Mouse (Mus musculus) midbrain, embryonic 12.5 days (tissue): Measurements from ENCODE around the gene Map1lc3b. TPM values are rescaled to one million over a fixed set of nuclear protein-coding genes. Genes with fewer than 3 reads are reported as not detected.

Experiments used
- ATAC-seq: fragments of 200-750 bp; cut with Nextera tagmentation; 2 replicates; pipeline ENCODE4 v1.8.0; 2017; ENCODE audit warnings: low read depth, moderate TSS enrichment, moderate library complexity; ENCODE audit not compliant: low FRiP score
- H3K27ac ChIP-seq: fragments of 300-500 bp; sonication (generic); replicated peaks from 2 replicates; pipeline ENCODE4 v1.5.1; 2016; ENCODE audit warnings: mild to moderate bottlenecking
- H3K27me3 ChIP-seq: fragments of 300-500 bp; sonication (generic); 2 replicates; pipeline ENCODE4 v1.6.1; 2016; ENCODE audit warnings: mild to moderate bottlenecking
- H3K36me3 ChIP-seq: fragments of 300-500 bp; sonication (generic); 2 replicates; pipeline ENCODE4 v1.6.1; 2016
- H3K4me1 ChIP-seq: fragments of 300-500 bp; sonication (generic); 2 replicates; pipeline ENCODE4 v1.6.1; 2016
- H3K4me2 ChIP-seq: fragments of 300-500 bp; sonication (generic); replicated peaks from 2 replicates; pipeline ENCODE4 v1.6.1; 2016; ENCODE audit warnings: mild to moderate bottlenecking, moderate library complexity
- H3K4me3 ChIP-seq: fragments of 300-500 bp; sonication (generic); 2 replicates; pipeline ENCODE4 v1.5.1; 2016; ENCODE audit warnings: mild to moderate bottlenecking
- H3K9ac ChIP-seq: fragments of 300-500 bp; sonication (generic); replicated peaks from 2 replicates; pipeline ENCODE4 v1.6.1; 2016; ENCODE audit warnings: mild to moderate bottlenecking, moderate library complexity
- H3K9me3 ChIP-seq: fragments of 300-500 bp; sonication (generic); 2 replicates; pipeline ENCODE4 v1.6.1; 2016; ENCODE audit warnings: mild to moderate bottlenecking
- WGBS: fragments of 180-500 bp; shearing (Covaris S2); methylation state at CpG from one replicate; pipeline ENCODE4 v1.1.7; 2016; 5-methylcytosine and 5-hydroxymethylcytosine counted together
- polyA plus RNA-seq: library from polyadenylated mRNA; unstranded; fragments of >200 nt; fragmentation: Nextera tagmentation; extraction: Ambion mirVana; gene quantifications from 2 replicates; pipeline ENCODE4 v1.2.1, GENCODE M21; 2016

The Map1lc3b gene
- polyA plus RNA-seq, 1 experiment from 2014 or later = 292 TPM

- H3K27ac ChIP-seq = no peak overlapping the region
- no peaks in the 10 kb centered on the region for H3K9me3 ChIP-seq
- no peak overlapping the region for H3K9ac ChIP-seq
- H3K4me2 ChIP-seq = no peak overlapping the region
- no peak for ATAC-seq
- WGBS = 90% methylated on average over 16 of the region's 16 CpGs
- H3K4me1 ChIP-seq = no peaks in the 10 kb centered on the region; the same call in 1 of the 2 replicates
- peaks cover 52% of the 10 kb centered on the region for H3K36me3 ChIP-seq
- H3K27me3 ChIP-seq = no peaks in the 10 kb centered on the region
- no peak overlapping the region for H3K4me3 ChIP-seq
These were observed 31.6 kb upstream of the Map1lc3b start for GRCm38 (mm10) chr8:121558538-121558937.

DNA sequence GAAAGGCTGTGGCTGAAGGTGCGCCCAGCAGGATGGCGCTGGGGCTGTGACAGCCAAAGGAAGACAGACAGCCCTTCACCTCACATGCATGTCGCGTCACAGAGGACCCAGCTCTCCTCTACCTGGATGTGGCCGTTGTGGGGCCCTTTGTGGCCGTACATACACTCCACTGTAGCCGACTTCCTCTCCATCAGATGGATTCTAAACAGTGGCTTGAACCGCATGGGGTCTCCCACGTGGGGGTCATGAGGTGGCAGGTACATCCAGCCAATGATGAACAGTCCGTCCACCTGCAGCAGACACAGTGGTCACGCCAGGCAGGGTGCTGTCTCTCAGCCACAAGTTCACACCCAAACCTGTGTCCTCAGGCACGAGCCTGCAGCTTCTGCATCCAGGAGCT, 30.4 kb upstream of the Map1lc3b start:
- H3K36me3 ChIP-seq = peaks cover 39% of the 10 kb centered on the region
- H3K9ac ChIP-seq = no peak overlapping the region
- H3K27me3 ChIP-seq = no peaks in the 10 kb centered on the region
- H3K27ac ChIP-seq = no peak overlapping the region
- H3K4me3 ChIP-seq = no peak overlapping the region
- no peak overlapping the region for H3K4me2 ChIP-seq
- H3K4me1 ChIP-seq = no peaks in the 10 kb centered on the region; the same call in 1 of the 2 replicates
- no peaks in the 10 kb centered on the region for H3K9me3 ChIP-seq
- no peak for ATAC-seq
- 97% methylated on average over 11 of the region's 12 CpGs for WGBS

GRCm38 (mm10) chr8:121560432-121561100, 29.6 kb upstream of the Map1lc3b start:
- H3K4me2 ChIP-seq = no peak overlapping the region
- 95% methylated on average over 7 of the region's 7 CpGs for WGBS

DNA sequence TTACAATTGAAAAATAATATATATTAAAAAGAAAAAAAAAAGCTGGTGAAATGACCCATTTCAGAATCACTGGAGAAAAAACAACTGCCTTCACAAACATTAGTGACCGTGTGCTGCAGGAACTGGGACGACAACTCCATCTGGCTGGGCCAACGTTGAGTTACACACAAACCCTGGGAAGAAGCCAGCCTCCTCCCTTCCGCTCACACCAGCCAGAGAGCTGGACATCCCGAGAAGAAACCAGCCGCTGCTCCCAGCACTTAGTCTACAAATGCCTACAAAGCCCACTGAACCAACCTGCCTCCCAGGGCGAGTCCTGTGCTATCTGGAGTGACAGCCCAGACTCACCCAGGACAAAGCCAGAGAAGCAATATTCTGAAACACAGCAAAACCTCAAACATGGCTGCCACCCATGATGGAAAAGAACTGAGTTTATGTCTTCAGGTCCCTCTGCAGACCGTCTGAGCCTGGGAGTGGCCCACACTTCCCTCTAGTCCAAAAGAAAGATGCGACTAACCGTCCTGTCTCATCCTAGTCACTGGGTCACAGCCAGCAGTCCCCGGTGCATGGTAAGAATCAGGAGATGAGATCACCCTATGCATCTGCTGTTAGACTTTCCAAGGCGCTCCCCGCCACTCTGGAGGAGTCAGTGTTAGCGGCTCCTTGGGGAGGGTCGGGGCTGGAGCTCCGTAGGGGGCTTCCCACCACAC, 28.4 kb upstream of the Map1lc3b start:
- no peak for ATAC-seq
- Histone ChIP-seq H3K9ac (no peak overlapping the region), H3K4me2 (no peak overlapping the region), H3K27ac (no peak overlapping the region), H3K9me3 (no peaks in the 10 kb centered on the region), H3K4me1 (no peaks in the 10 kb centered on the region; the same call in 1 of the 2 replicates), H3K27me3 (no peaks in the 10 kb centered on the region), H3K4me3 (no peak overlapping the region), H3K36me3 (peaks cover 24% of the 10 kb centered on the region)
- WGBS = 89% methylated on average over 16 of the region's 16 CpGs

More at GRCm38 (mm10) chr8:121560432-121561100, 29.6 kb upstream of the Map1lc3b start:
- Histone ChIP-seq H3K27ac (no peak overlapping the region), H3K27me3 (no peaks in the 10 kb centered on the region), H3K4me3 (no peak overlapping the region), H3K4me1 (no peaks in the 10 kb centered on the region; the same call in 1 of the 2 replicates), H3K9ac (no peak overlapping the region), H3K36me3 (peaks cover 32% of the 10 kb centered on the region), H3K9me3 (no peaks in the 10 kb centered on the region)
- no peak for ATAC-seq

DNA sequence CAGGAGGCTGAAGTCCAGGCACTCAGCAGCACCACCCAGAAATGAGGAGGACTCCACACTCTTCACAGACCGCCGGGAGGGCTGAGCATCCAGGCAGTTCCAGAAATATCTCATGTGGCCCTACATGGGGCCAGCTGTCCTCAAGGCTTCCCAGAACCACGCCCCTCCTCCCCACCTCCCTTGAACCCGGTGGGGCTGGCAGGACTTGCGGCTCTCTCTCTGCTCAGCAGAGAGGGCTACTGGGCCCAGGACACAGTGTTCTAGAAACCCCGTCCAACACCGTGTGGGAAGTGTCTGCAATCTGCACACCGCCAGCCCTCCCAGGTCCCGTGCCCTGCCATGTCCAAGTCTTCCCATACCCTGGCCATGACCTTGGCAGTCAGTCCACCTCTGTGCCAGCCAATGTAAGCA, 27.2 kb upstream of the Map1lc3b start:
- no peaks in the 10 kb centered on the region for H3K27me3 ChIP-seq
- H3K36me3 ChIP-seq = peaks cover 20% of the 10 kb centered on the region
- H3K4me2 ChIP-seq = no peak overlapping the region
- no peak overlapping the region for H3K9ac ChIP-seq
- no peak overlapping the region for H3K27ac ChIP-seq
- no peak overlapping the region for H3K4me3 ChIP-seq
- no peak for ATAC-seq
- no peaks in the 10 kb centered on the region for H3K9me3 ChIP-seq
- WGBS = 83% methylated on average over 9 of the region's 9 CpGs
- no peaks in the 10 kb centered on the region; the same call in 1 of the 2 replicates for H3K4me1 ChIP-seq

- H3K27ac ChIP-seq = no peak overlapping the region
- H3K36me3 ChIP-seq = peaks cover 14% of the 10 kb centered on the region
- H3K9ac ChIP-seq = no peak overlapping the region
- H3K4me3 ChIP-seq = no peak overlapping the region
- no peaks in the 10 kb centered on the region; the same call in 1 of the 2 replicates for H3K4me1 ChIP-seq
- no peak overlapping the region for H3K4me2 ChIP-seq
- ATAC-seq = no peak
- no peaks in the 10 kb centered on the region for H3K9me3 ChIP-seq
- 63% methylated on average over 6 of the region's 6 CpGs for WGBS
- H3K27me3 ChIP-seq = no peaks in the 10 kb centered on the region
These were observed 26.5 kb upstream of the Map1lc3b start for GRCm38 (mm10) chr8:121563701-121564100.

- no peak overlapping the region for H3K27ac ChIP-seq
- H3K36me3 ChIP-seq = no peaks in the 10 kb centered on the region; the same call in 1 of the 2 replicates
- no peaks in the 10 kb centered on the region for H3K27me3 ChIP-seq
- no peak overlapping the region for H3K4me2 ChIP-seq
- H3K4me1 ChIP-seq = no peaks in the 10 kb centered on the region
- ATAC-seq = no peak
- no peak overlapping the region for H3K4me3 ChIP-seq
- H3K9ac ChIP-seq = no peak overlapping the region
- H3K9me3 ChIP-seq = no peaks in the 10 kb centered on the region
- 85% methylated on average over 6 of the region's 6 CpGs for WGBS
These were observed 21.8 kb upstream of the Map1lc3b start for GRCm38 (mm10) chr8:121568321-121568720.

DNA sequence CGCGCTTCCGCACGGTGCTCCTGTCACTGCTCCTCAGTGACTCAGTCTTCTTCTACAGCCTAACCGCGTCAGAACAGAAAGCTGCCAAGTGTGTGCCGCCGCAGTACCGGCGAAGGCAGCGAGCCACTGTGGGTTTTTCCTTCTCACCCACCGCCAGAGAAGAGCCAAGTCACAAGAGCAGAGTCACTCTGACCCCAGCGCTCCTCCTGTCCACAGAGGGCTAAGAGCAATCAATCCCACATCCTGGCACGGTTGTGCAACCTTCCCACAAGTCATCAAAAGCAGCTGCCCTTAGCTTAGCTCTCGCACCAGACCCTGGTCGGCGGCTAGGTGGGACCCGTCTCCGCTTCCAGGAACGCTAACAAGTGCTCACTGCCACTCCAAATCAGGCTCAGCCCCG, 19.8 kb upstream of the Map1lc3b start:
- ATAC-seq = no peak
- Histone ChIP-seq H3K36me3 (no peaks in the 10 kb centered on the region; the same call in 1 of the 2 replicates), H3K4me2 (no peak overlapping the region), H3K9me3 (no peaks in the 10 kb centered on the region), H3K27ac (no peak overlapping the region), H3K4me3 (no peak overlapping the region), H3K4me1 (no peaks in the 10 kb centered on the region), H3K9ac (no peak overlapping the region), H3K27me3 (no peaks in the 10 kb centered on the region)
- WGBS = 90% methylated on average over 21 of the region's 21 CpGs

- H3K4me2 ChIP-seq = no peak overlapping the region
- H3K27ac ChIP-seq = no peak overlapping the region
- ATAC-seq = no peak
- 75% methylated on average over 17 of the region's 17 CpGs for WGBS
- no peaks in the 10 kb centered on the region for H3K9me3 ChIP-seq
- H3K9ac ChIP-seq = no peak overlapping the region
- H3K4me3 ChIP-seq = no peak overlapping the region
- no peaks in the 10 kb centered on the region; the same call in 1 of the 2 replicates for H3K36me3 ChIP-seq
- no peaks in the 10 kb centered on the region for H3K27me3 ChIP-seq
- no peaks in the 10 kb centered on the region for H3K4me1 ChIP-seq
These were observed 19.4 kb upstream of the Map1lc3b start for GRCm38 (mm10) chr8:121570801-121571200.

- Histone ChIP-seq H3K4me1 (peaks cover 9% of the 10 kb centered on the region), H3K9ac (no peak overlapping the region), H3K27me3 (no peaks in the 10 kb centered on the region), H3K4me2 (no peak overlapping the region), H3K4me3 (no peak overlapping the region), H3K9me3 (no peaks in the 10 kb centered on the region), H3K36me3 (no peaks in the 10 kb centered on the region), H3K27ac (no peak overlapping the region)
- WGBS = 86% methylated on average over 7 of the region's 7 CpGs
- ATAC-seq = no peak
These were observed 18.0 kb upstream of the Map1lc3b start for GRCm38 (mm10) chr8:121572121-121572520.

DNA sequence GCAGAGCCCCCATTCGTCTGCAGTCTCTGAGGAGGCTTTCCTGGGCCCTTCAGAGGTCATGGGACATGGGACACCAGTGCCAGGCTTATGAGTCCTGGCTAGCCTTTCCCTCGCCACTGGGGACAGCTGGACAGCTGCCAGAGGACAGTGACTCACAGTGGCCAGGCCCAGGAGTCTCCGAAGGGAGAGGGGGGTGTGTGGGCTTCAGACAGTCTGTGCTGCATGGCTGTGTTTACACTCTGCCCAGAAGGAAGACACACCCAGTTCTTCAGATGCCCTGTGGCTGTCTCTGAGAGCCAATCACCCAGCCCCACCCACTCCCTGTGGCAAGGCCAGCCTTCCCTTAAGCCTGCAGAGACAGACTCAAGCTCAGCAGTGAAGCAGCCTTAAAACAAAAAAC, 16.9 kb upstream of the Map1lc3b start:
- Histone ChIP-seq H3K27me3 (no peaks in the 10 kb centered on the region), H3K4me2 (no peak overlapping the region), H3K9me3 (no peaks in the 10 kb centered on the region), H3K4me3 (no peak overlapping the region), H3K9ac (no peak overlapping the region), H3K36me3 (no peaks in the 10 kb centered on the region), H3K27ac (no peak overlapping the region), H3K4me1 (peaks cover 19% of the 10 kb centered on the region)
- no peak for ATAC-seq
- 62% methylated on average over 3 of the region's 3 CpGs for WGBS

DNA sequence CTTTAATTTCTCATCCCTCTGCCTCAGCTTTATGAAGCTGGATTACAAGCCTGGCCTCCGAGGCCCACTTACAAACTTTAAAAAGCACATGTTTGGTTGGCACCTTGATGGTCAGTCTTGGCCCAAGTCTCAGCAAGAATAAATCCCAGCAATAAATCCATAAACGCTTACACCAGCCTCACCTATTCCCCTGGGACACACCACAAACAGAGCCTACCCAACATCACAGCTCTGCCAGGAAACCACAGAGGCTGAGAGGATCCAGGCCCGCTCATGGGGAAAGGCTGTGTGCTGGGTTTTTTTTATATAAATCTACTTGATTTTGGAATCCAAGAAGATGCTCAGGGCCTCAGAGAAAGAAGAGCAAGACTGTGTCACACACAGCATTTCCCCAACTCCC, 14.5 kb upstream of the Map1lc3b start:
- Histone ChIP-seq H3K4me3 (no peak overlapping the region), H3K36me3 (no peaks in the 10 kb centered on the region), H3K27ac (no peak overlapping the region), H3K4me1 (peaks cover 19% of the 10 kb centered on the region), H3K9me3 (no peaks in the 10 kb centered on the region), H3K27me3 (no peaks in the 10 kb centered on the region), H3K4me2 (no peak overlapping the region), H3K9ac (no peak overlapping the region)
- 89% methylated on average over 3 of the region's 3 CpGs for WGBS
- ATAC-seq = no peak
